Mouse (Mus musculus): Measurements from ENCODE around the gene Hyls1. TPM values are rescaled to one million over a fixed set of nuclear protein-coding genes. Genes with fewer than 3 reads are reported as not detected.

Gene Hyls1
- polyA plus RNA-seq, 1 experiment from 2014 or later: 15.3 TPM

DNA sequence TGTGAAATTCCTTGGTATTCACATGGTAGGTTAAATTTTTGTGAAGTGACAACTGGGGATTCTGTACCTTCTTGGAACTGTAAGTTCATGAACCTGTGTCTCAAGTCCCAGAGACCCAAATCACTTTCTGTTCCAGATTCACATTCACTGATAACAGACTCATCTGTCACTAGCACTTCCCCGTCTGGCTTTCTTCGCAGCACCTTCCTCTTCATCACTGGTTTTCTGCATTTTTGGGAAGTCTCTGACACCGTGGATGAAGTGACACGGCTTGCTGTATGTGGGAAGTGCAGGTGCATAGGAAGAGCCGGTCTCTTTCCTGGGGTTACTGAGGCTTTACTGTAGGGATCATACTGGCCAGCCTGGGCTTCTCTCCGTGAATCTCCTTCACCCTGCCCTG is 8.6 kb downstream of the Hyls1 start:
- Histone ChIP-seq H3K27ac (replicated peaks) (no peak overlapping the region), H3K4me3 (no peak overlapping the region), H3K27me3 (no peaks in the 10 kb centered on the region), H3K4me1 (replicated peaks) (peaks cover 18% of the 10 kb centered on the region), H3K36me3 (peaks cover 28% of the 10 kb centered on the region), H3K4me2 (no peak overlapping the region), H3K9ac (no peak overlapping the region; the same call in 1 of the 2 replicates), H3K9me3 (no peaks in the 10 kb centered on the region)
- WGBS: 93% methylated on average over 6 of the region's 6 CpGs
- no peak for ATAC-seq (ENCODE audit: low FRiP score, low read depth)

DNA sequence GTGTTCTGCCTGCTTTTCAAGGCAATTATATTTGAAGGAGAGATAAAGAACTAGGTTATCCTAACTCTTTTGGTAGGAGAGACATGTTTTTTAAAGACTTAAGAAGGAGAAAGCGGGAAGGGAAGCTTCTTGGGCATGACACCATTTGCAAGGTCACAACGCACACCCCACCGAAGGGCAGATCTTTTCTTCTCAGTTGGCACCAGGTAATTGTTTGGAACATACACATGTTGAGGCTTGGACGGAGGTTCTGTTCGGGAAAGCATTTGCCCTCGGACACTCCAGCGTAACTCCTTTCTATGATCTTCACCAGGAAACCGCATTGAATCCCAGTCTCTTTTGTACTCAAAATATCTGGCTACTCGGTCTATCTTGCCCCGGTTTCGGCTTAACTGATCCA is 9.1 kb downstream of the Hyls1 start:
- no peaks in the 10 kb centered on the region for H3K27me3 ChIP-seq
- peaks cover 18% of the 10 kb centered on the region for H3K4me1 ChIP-seq (replicated peaks)
- no peak overlapping the region for H3K27ac ChIP-seq (replicated peaks)
- H3K9ac ChIP-seq: no peak overlapping the region; the same call in 1 of the 2 replicates
- WGBS: 91% methylated on average over 11 of the region's 11 CpGs
- H3K36me3 ChIP-seq: peaks cover 24% of the 10 kb centered on the region
- H3K9me3 ChIP-seq: no peaks in the 10 kb centered on the region
- no peak overlapping the region for H3K4me3 ChIP-seq
- H3K4me2 ChIP-seq: no peak overlapping the region
- ATAC-seq (ENCODE audit: low FRiP score, low read depth): no peak

DNA sequence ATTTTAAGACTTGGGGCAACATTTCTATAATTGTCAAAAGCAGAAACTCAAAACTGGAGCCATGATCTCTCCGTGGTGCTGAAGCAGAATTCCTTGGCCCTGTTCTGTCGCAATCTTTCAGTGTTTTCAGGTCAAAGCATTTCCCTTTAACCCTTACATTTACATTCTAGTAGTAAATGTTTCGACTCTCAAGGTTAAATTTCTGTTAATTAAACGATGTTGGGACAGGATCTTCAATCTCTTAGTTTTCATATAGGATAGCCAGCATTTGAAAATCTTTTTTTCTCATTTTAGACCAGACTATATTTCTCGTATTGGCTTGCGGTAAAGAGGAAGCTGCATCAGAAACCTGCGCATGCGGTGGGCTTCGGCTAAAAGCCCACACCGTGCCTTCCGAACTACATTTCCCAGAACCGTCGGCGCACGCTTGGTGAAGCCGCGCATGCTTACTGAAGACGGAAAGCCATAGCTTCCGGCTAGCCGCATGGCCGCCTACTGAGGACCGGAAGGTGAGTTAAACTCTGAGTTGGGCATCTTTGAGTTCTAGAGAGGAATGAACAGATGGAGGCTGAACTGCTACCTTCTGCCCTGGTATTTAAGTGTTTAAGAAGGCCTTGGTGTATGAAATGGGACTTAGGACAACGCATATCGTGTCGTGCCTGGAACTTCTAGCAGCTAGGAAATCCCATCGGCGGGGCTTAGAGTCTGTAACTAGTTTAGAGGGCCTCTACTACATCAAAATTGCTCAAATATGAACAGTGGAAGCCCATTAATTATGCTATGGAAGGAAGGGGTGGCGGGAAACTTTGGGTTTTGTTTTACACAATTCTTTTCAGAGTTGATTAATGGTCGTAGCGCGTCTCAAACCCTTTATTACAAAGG is 10.9 kb downstream of the Hyls1 start:
- H3K9me3 ChIP-seq: no peaks in the 10 kb centered on the region
- peak overlapping the region; percentile 66 for H3K9ac ChIP-seq
- H3K4me1 ChIP-seq (replicated peaks): peaks cover 18% of the 10 kb centered on the region
- peak; percentile 89 for ATAC-seq (ENCODE audit: low FRiP score, low read depth)
- no peaks in the 10 kb centered on the region for H3K27me3 ChIP-seq
- peak overlapping the region; percentile 87 for H3K27ac ChIP-seq (replicated peaks)
- H3K4me2 ChIP-seq: peak overlapping the region; percentile 85
- 3% methylated on average over 31 of the region's 31 CpGs for WGBS
- peaks cover 15% of the 10 kb centered on the region for H3K36me3 ChIP-seq
- H3K4me3 ChIP-seq: peak overlapping the region; percentile 47

DNA sequence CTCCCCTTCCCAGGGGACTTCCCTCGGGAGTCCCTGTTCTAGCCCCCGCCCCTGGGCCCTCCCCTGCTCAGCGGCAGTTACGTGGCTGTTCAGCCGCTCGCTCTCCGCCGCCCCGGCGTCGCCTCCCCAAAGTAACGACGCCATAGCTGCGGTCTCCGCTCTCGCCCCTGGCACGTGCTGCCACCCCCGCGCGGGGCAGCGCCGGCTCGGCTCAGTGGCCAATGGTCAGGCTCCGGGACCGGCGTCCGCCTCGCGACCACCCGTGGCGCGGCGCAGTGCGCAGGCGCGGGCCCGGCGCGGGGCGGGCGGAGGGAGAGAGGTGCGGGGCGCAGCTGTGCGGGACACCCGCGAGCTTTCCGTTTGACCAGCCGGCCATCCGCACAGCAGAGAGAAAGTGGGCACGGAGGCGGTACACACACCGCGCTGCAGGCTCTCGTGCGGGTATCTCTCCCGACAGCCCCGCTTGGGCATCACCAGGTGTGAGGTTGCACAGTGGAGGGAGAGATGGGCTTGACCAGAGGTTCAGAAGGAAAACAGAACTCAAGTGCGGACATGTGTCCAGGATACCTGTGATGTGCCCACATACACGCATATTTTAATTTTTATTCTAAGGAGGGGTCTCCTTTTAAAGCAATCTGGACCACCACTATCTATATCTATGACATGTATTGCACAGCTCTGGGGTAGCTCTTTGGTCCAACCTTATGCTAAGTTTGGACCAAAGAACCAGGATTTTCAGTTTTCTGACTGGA is 11.8 kb downstream of the Hyls1 start, which contains the start of the genes Ddx25 and Pus3:
Ddx25 (minus strand) TSS at position 272 of the 752 bp plus-strand sequence.
Pus3 (plus strand) TSS at position 339 of the 752 bp plus-strand sequence.
- Histone ChIP-seq H3K27ac (replicated peaks) (peak within 1 kb of the TSS; percentile 87), H3K4me1 (replicated peaks) (peaks cover 18% of the 10 kb centered on the region), H3K9ac (peak within 1 kb of the TSS; percentile 66), H3K4me2 (peak within 1 kb of the TSS; percentile 85), H3K4me3 (peak within 1 kb of the TSS; percentile 47), H3K9me3 (no peaks in the 10 kb centered on the region), H3K36me3 (peaks cover 20% of the 10 kb centered on the region), H3K27me3 (no peaks in the 10 kb centered on the region)
- ATAC-seq (ENCODE audit: low FRiP score, low read depth): peak; percentile 87
- under 1% methylated on average over 57 of the region's 59 CpGs for WGBS

DNA sequence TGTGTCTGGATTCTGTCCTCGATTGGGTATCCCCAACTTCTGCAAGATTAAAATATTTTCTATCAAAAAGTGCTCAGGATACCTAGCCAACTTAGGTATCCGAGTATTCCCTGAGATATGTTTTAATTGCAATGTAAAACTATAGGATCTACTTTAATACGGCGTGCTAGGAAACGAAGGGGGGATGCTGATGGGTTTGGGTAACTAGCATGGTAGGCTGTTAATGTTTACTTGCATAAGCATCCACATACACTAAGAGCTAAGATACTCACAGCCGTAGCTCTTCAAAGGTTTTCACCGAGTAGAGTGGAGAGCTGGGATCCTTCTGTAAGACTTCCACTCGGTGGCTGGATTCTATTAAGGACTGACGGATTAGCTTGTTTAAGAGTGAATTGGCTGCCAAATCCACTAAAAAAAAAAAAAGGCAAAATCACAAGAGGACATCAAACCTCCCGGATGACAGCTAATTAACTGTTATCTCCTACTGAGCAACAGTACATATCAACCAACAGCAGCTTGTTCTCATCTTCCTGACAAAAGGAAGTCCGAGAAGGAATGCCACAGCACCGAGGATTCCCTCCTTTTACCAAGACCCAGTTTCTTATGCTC is 13.6 kb downstream of the Hyls1 start:
- Histone ChIP-seq H3K4me2 (no peak overlapping the region), H3K9ac (no peak overlapping the region), H3K36me3 (peaks cover 24% of the 10 kb centered on the region), H3K4me1 (replicated peaks) (peaks cover 18% of the 10 kb centered on the region), H3K27me3 (no peaks in the 10 kb centered on the region), H3K4me3 (no peak overlapping the region), H3K9me3 (no peaks in the 10 kb centered on the region), H3K27ac (replicated peaks) (no peak overlapping the region)
- 84% methylated on average over 12 of the region's 12 CpGs for WGBS
- no peak for ATAC-seq (ENCODE audit: low FRiP score, low read depth)

DNA sequence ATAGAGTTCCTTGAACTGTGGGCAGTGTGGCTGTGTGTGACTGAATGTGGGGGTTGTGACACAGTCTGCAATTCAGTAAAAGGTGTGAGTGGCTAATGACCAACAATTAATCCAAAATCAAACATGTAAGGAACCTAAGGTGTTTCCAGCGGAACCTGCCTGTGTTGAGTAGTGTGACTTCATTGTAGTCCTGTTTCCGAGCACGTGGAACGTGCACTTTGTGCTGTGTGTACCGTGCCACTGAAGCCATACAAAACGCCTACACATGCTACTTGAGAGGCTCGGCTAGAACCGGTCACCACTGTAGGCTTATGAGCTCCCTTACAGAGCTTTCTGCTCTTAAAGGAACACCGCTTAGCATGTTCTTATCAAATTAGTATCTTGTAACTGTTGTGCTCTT is 21.7 kb downstream of the Hyls1 start:
- no peak overlapping the region for H3K4me3 ChIP-seq
- no peak overlapping the region for H3K4me2 ChIP-seq
- no peaks in the 10 kb centered on the region for H3K9me3 ChIP-seq
- WGBS: 82% methylated on average over 9 of the region's 9 CpGs
- no peak overlapping the region for H3K27ac ChIP-seq (replicated peaks)
- H3K36me3 ChIP-seq: peaks cover 43% of the 10 kb centered on the region
- H3K27me3 ChIP-seq: no peaks in the 10 kb centered on the region
- H3K4me1 ChIP-seq (replicated peaks): no peaks in the 10 kb centered on the region
- H3K9ac ChIP-seq: no peak overlapping the region
- ATAC-seq (ENCODE audit: low FRiP score, low read depth): no peak; the same call in 1 of the 2 replicates

DNA sequence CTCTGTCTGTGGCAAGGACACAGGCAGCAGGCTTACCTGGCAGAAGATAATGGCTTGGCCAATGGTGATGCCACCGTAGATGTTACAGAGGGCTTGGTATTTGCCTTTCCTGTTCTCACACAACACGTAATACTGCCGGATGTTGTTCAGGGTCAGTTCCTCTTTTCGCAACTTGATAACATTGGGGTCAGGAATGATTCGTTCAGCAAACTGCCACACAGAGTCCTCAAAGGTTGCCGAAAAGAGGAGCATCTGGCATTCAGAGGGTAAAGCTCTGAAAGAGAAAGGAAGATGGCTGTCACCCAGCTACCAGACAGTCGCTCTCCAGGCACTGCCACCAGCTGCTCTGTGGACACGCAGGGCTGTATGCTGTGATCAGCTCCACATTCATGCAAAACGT is 23.5 kb downstream of the Hyls1 start:
- H3K27ac ChIP-seq (replicated peaks): no peak overlapping the region
- H3K4me1 ChIP-seq (replicated peaks): no peaks in the 10 kb centered on the region
- H3K4me3 ChIP-seq: no peak overlapping the region
- peaks cover 48% of the 10 kb centered on the region for H3K36me3 ChIP-seq
- no peak overlapping the region for H3K4me2 ChIP-seq
- no peak for ATAC-seq (ENCODE audit: low FRiP score, low read depth)
- H3K9me3 ChIP-seq: no peaks in the 10 kb centered on the region
- H3K27me3 ChIP-seq: no peaks in the 10 kb centered on the region
- H3K9ac ChIP-seq: no peak overlapping the region
- WGBS: 88% methylated on average over 9 of the region's 9 CpGs

DNA sequence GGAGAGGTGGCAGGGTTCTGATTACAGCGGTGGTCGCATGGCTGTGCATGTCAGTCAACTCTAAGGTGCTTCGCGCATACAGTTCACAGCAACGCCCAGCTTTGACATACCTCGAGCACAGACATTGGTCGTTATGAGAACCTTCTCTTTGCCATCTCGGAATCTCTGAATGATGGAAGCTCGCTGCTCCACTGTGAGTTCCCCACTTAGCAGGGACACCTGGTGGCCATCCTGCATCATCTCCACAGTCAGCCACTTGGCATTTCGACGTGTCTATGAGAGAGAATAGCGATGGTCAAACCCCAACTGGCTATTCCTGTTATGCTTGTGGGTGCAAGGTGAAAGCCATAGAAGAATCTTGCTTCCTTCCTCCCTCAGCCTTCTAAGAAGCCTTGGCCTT is 24.5 kb downstream of the Hyls1 start:
- Histone ChIP-seq H3K9me3 (no peaks in the 10 kb centered on the region), H3K27me3 (no peaks in the 10 kb centered on the region), H3K36me3 (peaks cover 48% of the 10 kb centered on the region), H3K4me3 (no peak overlapping the region), H3K4me1 (replicated peaks) (no peaks in the 10 kb centered on the region), H3K4me2 (no peak overlapping the region), H3K27ac (replicated peaks) (no peak overlapping the region), H3K9ac (no peak overlapping the region)
- ATAC-seq (ENCODE audit: low FRiP score, low read depth): no peak
- 72% methylated on average over 12 of the region's 12 CpGs for WGBS

DNA sequence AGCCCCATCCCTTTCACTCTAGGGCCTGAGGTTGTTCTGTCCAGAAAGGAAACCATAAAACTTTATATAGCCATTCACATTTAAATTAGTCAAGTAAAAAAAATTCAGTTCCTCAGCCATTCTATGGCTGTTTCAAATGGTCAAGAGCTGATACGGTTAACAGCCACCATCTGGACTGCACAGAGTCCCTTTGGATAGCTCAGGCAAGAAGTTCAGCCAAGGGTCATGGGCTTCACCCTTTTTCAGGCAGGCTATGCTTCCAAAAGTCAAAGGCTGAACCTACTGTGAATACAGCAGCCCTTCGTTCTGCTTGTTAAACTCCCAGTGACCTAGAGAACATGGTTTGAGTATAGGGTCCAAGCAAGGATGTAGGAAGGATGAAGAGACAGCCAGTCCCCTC is 25.5 kb downstream of the Hyls1 start:
- H3K36me3 ChIP-seq: peaks cover 48% of the 10 kb centered on the region
- 49% methylated on average over 2 of the region's 2 CpGs for WGBS
- no peaks in the 10 kb centered on the region for H3K9me3 ChIP-seq
- H3K9ac ChIP-seq: no peak overlapping the region
- ATAC-seq (ENCODE audit: low FRiP score, low read depth): no peak
- H3K4me1 ChIP-seq (replicated peaks): no peaks in the 10 kb centered on the region
- no peak overlapping the region for H3K27ac ChIP-seq (replicated peaks)
- no peak overlapping the region for H3K4me3 ChIP-seq
- H3K27me3 ChIP-seq: no peaks in the 10 kb centered on the region
- no peak overlapping the region for H3K4me2 ChIP-seq

DNA sequence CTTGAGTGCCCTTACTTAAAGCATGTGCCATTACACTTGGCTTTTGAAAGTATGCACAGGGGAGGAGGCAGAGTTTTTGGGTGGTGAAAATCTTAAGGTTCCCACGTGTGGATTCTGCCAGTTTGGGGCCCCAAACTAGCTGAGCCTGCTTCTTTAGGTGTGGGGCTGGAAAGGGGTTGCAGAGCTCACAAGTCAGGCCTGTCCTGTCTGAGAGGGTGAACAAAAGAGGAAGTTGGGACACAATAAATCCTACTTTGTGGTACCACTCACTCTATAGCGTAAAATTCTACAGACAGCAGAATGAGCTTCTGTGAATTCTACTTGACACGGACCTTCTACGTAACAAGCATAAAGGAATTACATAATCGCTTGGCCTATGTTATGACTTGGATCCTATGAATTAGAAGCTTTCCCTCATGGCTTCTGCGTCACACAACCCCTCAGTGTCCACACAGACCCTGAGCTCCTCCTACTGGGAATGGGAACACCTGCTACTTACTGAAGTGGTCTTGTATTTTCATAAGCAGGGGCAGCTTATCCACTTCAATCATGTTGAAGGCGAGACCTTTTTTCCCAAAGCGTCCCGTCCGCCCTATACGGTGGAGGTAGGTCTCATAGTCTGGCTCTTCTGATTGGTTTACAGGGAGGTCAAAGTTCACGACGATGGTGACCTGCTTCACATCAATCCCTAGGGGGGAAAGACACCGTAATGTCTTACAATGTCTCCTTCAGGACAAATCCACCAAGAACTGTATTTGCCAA is 26.9 kb downstream of the Hyls1 start:
- no peak for ATAC-seq (ENCODE audit: low FRiP score, low read depth)
- Histone ChIP-seq H3K4me3 (no peak overlapping the region), H3K27ac (replicated peaks) (no peak overlapping the region), H3K27me3 (no peaks in the 10 kb centered on the region), H3K36me3 (peaks cover 46% of the 10 kb centered on the region), H3K4me1 (replicated peaks) (no peaks in the 10 kb centered on the region), H3K4me2 (no peak overlapping the region), H3K9ac (no peak overlapping the region), H3K9me3 (no peaks in the 10 kb centered on the region)
- WGBS: 88% methylated on average over 14 of the region's 14 CpGs

DNA sequence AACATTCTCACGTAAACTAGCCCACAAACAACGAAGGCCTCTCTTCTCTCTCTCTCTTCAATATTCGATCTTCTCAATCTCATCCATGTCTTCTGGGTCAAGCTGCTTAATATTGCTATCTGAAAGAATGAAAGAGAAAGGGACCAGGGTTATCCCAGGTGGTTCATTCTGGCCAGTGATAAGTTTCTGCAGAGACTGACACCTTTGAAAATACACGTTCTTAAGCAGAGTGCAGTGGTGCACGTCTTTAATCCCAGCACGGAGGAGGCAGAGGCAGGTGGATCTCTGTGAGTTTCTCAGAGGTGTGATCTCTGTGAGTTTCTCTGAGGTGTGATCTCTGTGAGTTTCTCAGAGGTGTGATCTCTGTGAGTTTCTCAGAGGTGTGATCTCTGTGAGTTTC is 28.3 kb downstream of the Hyls1 start:
- Histone ChIP-seq H3K4me2 (no peak overlapping the region), H3K27me3 (no peaks in the 10 kb centered on the region), H3K36me3 (peaks cover 43% of the 10 kb centered on the region), H3K27ac (replicated peaks) (no peak overlapping the region), H3K9ac (no peak overlapping the region), H3K9me3 (no peaks in the 10 kb centered on the region), H3K4me3 (no peak overlapping the region), H3K4me1 (replicated peaks) (no peaks in the 10 kb centered on the region)
- WGBS: 73% methylated on average over 6 of the region's 6 CpGs
- no peak for ATAC-seq (ENCODE audit: low FRiP score, low read depth)
